Mouse (Mus musculus) gastrocnemius, adult 8-10 months (tissue): ENCODE measurements at regions not wholly inside any gene's neighbourhood (a gene's known extent, or its start where the extent isn't known, plus 50 kb on each side); places are given as distances from the start of the nearest gene placed in this dataset.

Experiments used
- DNase-seq, 2 experiments: peaks; one replicate each; pipeline ENCODE4 v3.0.0; 2022; ENCODE audit warnings: low spot score in 2 of 2

GRCm38 (mm10) chr10:53165036-53165435, 172.4 kb upstream of the Pln start:
- no peak for DNase-seq

- no peak for DNase-seq
These were observed 169.7 kb upstream of the Pln start for GRCm38 (mm10) chr10:53167767-53168166.

- DNase-seq: no peak
These were observed 163.4 kb upstream of the Pln start for GRCm38 (mm10) chr10:53174038-53174564.

GRCm38 (mm10) chr10:53175946-53176345, 161.5 kb upstream of the Pln start:
- DNase-seq: no peak

- DNase-seq: no peak
These were observed 158.9 kb upstream of the Pln start for GRCm38 (mm10) chr10:53178561-53178960.

- DNase-seq: no peak
These were observed 158.4 kb upstream of the Pln start for GRCm38 (mm10) chr10:53179109-53179508.

- peak in 1 of 2 experiments; percentile 4 for DNase-seq
These were observed 156.7 kb upstream of the Pln start for GRCm38 (mm10) chr10:53180751-53181151.

GRCm38 (mm10) chr10:53181413-53181812, 156.1 kb upstream of the Pln start:
- DNase-seq: no peak

GRCm38 (mm10) chr10:53208466-53208865, 129.0 kb upstream of the Pln start:
- no peak for DNase-seq

GRCm38 (mm10) chr10:53209916-53210315, 127.6 kb upstream of the Pln start:
- no peak for DNase-seq
